Mouse (Mus musculus) embryonic facial prominence, embryonic 11.5 days (tissue): Measurements from ENCODE around the gene Sult6b2. TPM values are rescaled to one million over a fixed set of nuclear protein-coding genes. Genes with fewer than 3 reads are reported as not detected.

Experiments used
- ATAC-seq: fragments of 200-750 bp; cut with Nextera tagmentation; replicated peaks from 2 replicates; pipeline ENCODE4 v1.8.0; 2017; ENCODE audit warnings: low read depth; ENCODE audit not compliant: insufficient number of reproducible peaks, low FRiP score, low TSS enrichment
- DNase-seq: peaks from one replicate; pipeline ENCODE4 v3.0.0-alpha.2; 2015; ENCODE audit warnings: low spot score
- H3K27ac ChIP-seq: fragments of 300-500 bp; sonication (generic); replicated peaks from 2 replicates; pipeline ENCODE4 v1.5.1; 2014; ENCODE audit warnings: mild to moderate bottlenecking, low read depth, low read length, control low read depth
- H3K27me3 ChIP-seq: fragments of 300-500 bp; sonication (generic); 2 replicates; pipeline ENCODE4 v1.6.1; 2014; ENCODE audit warnings: mild to moderate bottlenecking, low read length, moderate library complexity, mixed read lengths; ENCODE audit not compliant: control insufficient read depth, insufficient read depth
- H3K36me3 ChIP-seq: fragments of 300-500 bp; sonication (generic); replicated peaks from 2 replicates; pipeline ENCODE4 v1.6.1; 2014; ENCODE audit warnings: low read depth, mild to moderate bottlenecking, low read length, moderate library complexity, mixed read lengths; ENCODE audit not compliant: control insufficient read depth, insufficient read depth
- H3K4me1 ChIP-seq: fragments of 300-500 bp; sonication (generic); 2 replicates; pipeline ENCODE4 v1.6.1; 2014; ENCODE audit warnings: low read length, mixed read lengths; ENCODE audit not compliant: control insufficient read depth, insufficient read depth
- H3K4me2 ChIP-seq: fragments of 300-500 bp; sonication (generic); 2 replicates; pipeline ENCODE4 v1.6.1; 2014; ENCODE audit warnings: low read depth, mild to moderate bottlenecking, control low read depth, low read length, moderate library complexity
- H3K4me3 ChIP-seq: fragments of 300-500 bp; sonication (generic); 2 replicates; pipeline ENCODE4 v1.5.1; 2014; ENCODE audit warnings: low read depth, low read length, control low read depth
- H3K9ac ChIP-seq: fragments of 300-500 bp; sonication (generic); replicated peaks from 2 replicates; pipeline ENCODE4 v1.6.1; 2014; ENCODE audit warnings: mild to moderate bottlenecking, control low read depth, low read length
- H3K9me3 ChIP-seq: fragments of 300-500 bp; sonication (generic); replicated peaks from 2 replicates; pipeline ENCODE4 v1.6.1; 2016; ENCODE audit warnings: mild to moderate bottlenecking, low read length, inconsistent platforms, mixed read lengths; ENCODE audit not compliant: control insufficient read depth
- WGBS: fragments of 180-500 bp; shearing (Covaris S2); extraction: QIAGEN DNeasy Blood & Tissue Kit; methylation state at CpG from one replicate; pipeline ENCODE4 v1.1.7; 2014; 5-methylcytosine and 5-hydroxymethylcytosine counted together
- polyA plus RNA-seq: library from polyadenylated mRNA; unstranded; fragments of >200 nt; fragmentation: Nextera tagmentation; extraction: Ambion mirVana; gene quantifications from 2 replicates; pipeline ENCODE4 v1.2.1, GENCODE M21; 2014

Sult6b2 gene
- polyA plus RNA-seq, 1 experiment from 2014 or later, result not detected

DNA sequence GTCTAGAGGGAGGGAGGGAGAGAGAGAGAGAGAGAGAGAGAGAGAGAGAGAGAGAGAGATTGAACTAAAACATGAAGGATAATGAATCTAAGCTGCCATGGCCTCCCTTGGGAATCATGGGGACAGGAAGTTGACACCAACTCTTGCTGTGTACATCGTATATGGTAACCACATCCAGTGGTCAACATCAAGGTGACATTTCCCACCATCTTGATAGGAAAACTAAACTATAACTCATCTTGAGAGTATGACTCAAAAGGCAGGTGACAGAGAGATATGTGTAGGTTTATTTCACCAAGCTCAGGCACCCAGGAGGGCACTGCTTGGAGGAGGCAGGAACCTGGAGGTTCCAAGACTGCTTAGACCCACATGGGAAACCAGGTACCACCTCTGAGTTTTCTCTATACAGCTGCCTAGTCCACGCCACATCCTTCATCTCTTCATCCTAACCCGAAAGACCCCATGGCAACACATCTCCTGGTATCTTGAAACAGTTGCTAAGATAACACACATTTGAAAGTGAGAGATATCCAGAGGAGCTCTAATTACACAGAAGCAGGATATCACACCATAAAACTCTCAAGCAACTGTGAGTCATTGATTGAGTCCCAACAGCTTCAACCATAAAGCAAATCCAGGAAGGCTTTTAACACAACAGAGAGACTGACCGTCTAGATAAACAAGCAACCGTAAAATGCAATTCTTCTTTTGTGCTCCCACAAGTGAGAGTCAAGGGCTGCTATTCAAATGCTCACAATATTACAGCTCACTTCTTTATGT, 18.9 kb upstream of the Sult6b2 start:
- H3K4me2 ChIP-seq, result no peak overlapping the region
- DNase-seq (no peak), ATAC-seq (no peak)
- WGBS, result 86% methylated on average over 5 of the region's 5 CpGs
- no peak overlapping the region for H3K4me3 ChIP-seq
- H3K9ac ChIP-seq, result no peak overlapping the region
- no peaks in the 10 kb centered on the region for H3K36me3 ChIP-seq
- H3K4me1 ChIP-seq, result no peaks in the 10 kb centered on the region
- H3K9me3 ChIP-seq, result no peaks in the 10 kb centered on the region
- H3K27ac ChIP-seq, result no peak overlapping the region
- no peaks in the 10 kb centered on the region for H3K27me3 ChIP-seq

GRCm38 (mm10) chr6:142818306-142818705, 14.0 kb upstream of the Sult6b2 start:
- Histone ChIP-seq H3K36me3 (no peaks in the 10 kb centered on the region), H3K9me3 (no peaks in the 10 kb centered on the region), H3K4me3 (no peak overlapping the region), H3K27ac (no peak overlapping the region), H3K9ac (no peak overlapping the region), H3K27me3 (no peaks in the 10 kb centered on the region), H3K4me2 (no peak overlapping the region), H3K4me1 (no peaks in the 10 kb centered on the region)
- 93% methylated on average over 10 of the region's 10 CpGs for WGBS
- ATAC-seq (no peak), DNase-seq (no peak)

GRCm38 (mm10) chr6:142815513-142815912, 11.2 kb upstream of the Sult6b2 start:
- Histone ChIP-seq H3K4me1 (no peaks in the 10 kb centered on the region), H3K36me3 (no peaks in the 10 kb centered on the region), H3K4me3 (no peak overlapping the region), H3K9me3 (no peaks in the 10 kb centered on the region), H3K27ac (no peak overlapping the region), H3K27me3 (no peaks in the 10 kb centered on the region), H3K4me2 (no peak overlapping the region), H3K9ac (no peak overlapping the region)
- DNase-seq (no peak), ATAC-seq (no peak)
- WGBS, result 78% methylated on average over 3 of the region's 3 CpGs

DNA sequence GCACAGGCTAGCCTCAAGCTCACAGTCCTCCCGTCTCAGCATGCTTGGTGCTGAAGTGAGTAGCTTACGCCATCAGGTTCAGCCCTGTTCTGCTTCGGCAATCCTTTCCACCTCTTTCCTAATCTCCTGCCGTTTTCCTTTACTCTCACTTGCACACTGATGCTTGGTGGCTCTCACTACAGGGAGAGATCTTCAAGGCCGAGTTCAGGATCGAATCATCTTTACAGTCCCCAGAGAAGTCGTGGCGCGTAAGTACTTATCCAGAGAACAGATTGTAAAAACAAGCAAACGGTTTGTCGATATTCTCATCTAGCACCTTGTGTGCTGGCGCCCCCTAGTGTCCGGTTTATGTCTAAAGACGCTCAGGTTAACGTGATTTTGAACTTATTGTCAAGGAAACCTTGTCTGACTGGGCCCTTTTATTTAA, 10.2 kb upstream of the Sult6b2 start:
- ATAC-seq, result peak; percentile 63; the same call in 1 of the 2 replicates
- H3K36me3 ChIP-seq, result no peaks in the 10 kb centered on the region
- peak overlapping the region; percentile 53; the same call in 1 of the 2 replicates for H3K9ac ChIP-seq
- peak overlapping the region; percentile 44 for H3K4me2 ChIP-seq
- peak overlapping the region; percentile 30 for H3K4me3 ChIP-seq
- no peaks in the 10 kb centered on the region for H3K9me3 ChIP-seq
- H3K27ac ChIP-seq, result no peak overlapping the region
- DNase-seq, result peak; percentile 97
- 5% methylated on average over 15 of the region's 15 CpGs for WGBS
- H3K27me3 ChIP-seq, result no peaks in the 10 kb centered on the region
- H3K4me1 ChIP-seq, result no peaks in the 10 kb centered on the region

DNA sequence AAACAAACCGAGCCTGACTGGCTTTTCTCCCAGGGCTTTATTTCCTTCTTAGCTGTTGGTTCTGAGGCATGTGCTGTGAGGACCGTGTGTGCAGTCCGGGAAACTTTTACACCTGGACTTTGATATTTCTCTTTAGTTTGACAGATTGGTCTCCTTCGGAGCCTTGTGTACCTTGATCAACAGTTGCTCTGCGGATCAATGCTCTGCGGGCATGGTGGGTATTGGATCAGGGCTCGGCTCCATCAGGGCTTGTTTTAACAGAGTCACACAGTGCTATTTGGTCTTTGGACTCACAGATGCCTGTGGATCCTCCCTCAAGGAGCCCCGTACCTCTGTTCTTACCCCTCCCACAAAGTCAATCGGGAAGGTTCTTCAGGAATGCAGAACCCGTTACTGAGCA, 9.7 kb upstream of the Sult6b2 start:
- 63% methylated on average over 10 of the region's 10 CpGs for WGBS
- Histone ChIP-seq H3K4me1 (no peaks in the 10 kb centered on the region), H3K27ac (no peak overlapping the region), H3K4me3 (no peak overlapping the region), H3K9ac (no peak overlapping the region), H3K27me3 (no peaks in the 10 kb centered on the region), H3K9me3 (no peaks in the 10 kb centered on the region), H3K36me3 (no peaks in the 10 kb centered on the region), H3K4me2 (no peak overlapping the region)
- no peak for DNase-seq
- no peak for ATAC-seq

DNA sequence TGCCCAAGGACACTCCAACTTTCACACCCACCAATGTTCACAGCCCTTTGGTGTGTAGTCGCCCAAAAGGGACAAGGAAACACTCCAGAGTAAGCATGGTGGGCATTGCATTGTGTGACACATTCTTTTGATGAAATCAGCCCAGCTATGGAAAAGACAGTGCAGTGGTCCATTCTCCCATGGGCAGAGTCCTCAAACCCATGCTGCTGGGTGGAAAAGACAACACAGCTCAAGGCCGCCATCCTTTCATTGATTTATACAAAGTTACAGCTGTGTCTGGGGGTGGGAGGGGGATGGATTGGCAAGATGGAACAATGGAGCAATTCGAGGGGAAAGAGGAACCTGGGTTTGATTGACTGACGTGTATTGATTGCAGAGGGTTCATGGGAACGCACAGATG, 8.7 kb upstream of the Sult6b2 start:
- H3K9ac ChIP-seq, result no peak overlapping the region
- H3K9me3 ChIP-seq, result no peaks in the 10 kb centered on the region
- DNase-seq (no peak), ATAC-seq (peak; percentile 48; the same call in 1 of the 2 replicates)
- no peaks in the 10 kb centered on the region for H3K4me1 ChIP-seq
- 70% methylated on average over 5 of the region's 5 CpGs for WGBS
- no peaks in the 10 kb centered on the region for H3K36me3 ChIP-seq
- H3K4me3 ChIP-seq, result no peak overlapping the region
- no peaks in the 10 kb centered on the region for H3K27me3 ChIP-seq
- H3K27ac ChIP-seq, result no peak overlapping the region
- no peak overlapping the region for H3K4me2 ChIP-seq

DNA sequence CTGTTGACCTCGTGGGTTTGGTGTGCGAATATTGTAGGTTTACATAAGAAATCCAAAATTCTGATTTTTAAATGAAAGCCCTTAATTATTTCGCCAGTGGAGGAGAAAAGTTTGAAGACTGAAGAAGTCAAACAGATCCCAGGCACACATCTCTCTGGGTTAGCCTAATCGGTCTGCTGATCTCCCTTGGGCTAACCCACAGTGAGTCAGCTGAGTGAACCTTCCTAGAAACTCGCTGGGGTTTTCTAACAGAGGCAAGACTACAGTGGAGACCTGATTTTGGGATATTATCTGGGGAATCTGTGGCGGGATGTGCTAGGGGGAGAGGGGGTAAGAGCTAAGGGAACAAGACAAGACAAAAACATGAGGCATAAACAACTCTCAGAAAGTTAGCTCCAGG, 5.9 kb upstream of the Sult6b2 start:
- DNase-seq, result no peak
- Histone ChIP-seq H3K9ac (no peak overlapping the region), H3K4me2 (no peak overlapping the region), H3K4me1 (no peaks in the 10 kb centered on the region), H3K27ac (no peak overlapping the region), H3K36me3 (no peaks in the 10 kb centered on the region), H3K27me3 (no peaks in the 10 kb centered on the region), H3K4me3 (no peak overlapping the region), H3K9me3 (no peaks in the 10 kb centered on the region)
- no peak for ATAC-seq
- 62% methylated on average over 6 of the region's 6 CpGs for WGBS

GRCm38 (mm10) chr6:142809373-142810098, 5.2 kb upstream of the Sult6b2 start:
- WGBS, result 45% methylated on average over 6 of the region's 6 CpGs
- H3K27ac ChIP-seq, result no peak overlapping the region
- H3K36me3 ChIP-seq, result no peaks in the 10 kb centered on the region
- no peak overlapping the region for H3K4me3 ChIP-seq
- ATAC-seq, result no peak
- H3K9ac ChIP-seq, result no peak overlapping the region
- H3K27me3 ChIP-seq, result no peaks in the 10 kb centered on the region
- H3K4me2 ChIP-seq, result no peak overlapping the region
- no peaks in the 10 kb centered on the region for H3K4me1 ChIP-seq
- H3K9me3 ChIP-seq, result no peaks in the 10 kb centered on the region
- DNase-seq, result peak; percentile 21
